Mouse (Mus musculus) layer of hippocampus, adult 8-10 months (tissue): ENCODE measurements around the gene Nubp1. TPM values are rescaled to one million over a fixed set of nuclear protein-coding genes. Genes with fewer than 3 reads are reported as not detected.

Experiments
- DNase-seq, 2 experiments: peaks; one replicate each; pipeline ENCODE4 v3.0.0; 2022; ENCODE audit warnings: low spot score in 2 of 2
- total RNA-seq, 4 experiments: library from RNA; stranded (reverse); gene quantifications; 2 replicates each; pipeline ENCODE4 v1.2.4; 2022

Nubp1 gene
- total RNA-seq, 4 experiments from 2014 or later = 16.8 to 20.7 (median 17.8) TPM

DNA sequence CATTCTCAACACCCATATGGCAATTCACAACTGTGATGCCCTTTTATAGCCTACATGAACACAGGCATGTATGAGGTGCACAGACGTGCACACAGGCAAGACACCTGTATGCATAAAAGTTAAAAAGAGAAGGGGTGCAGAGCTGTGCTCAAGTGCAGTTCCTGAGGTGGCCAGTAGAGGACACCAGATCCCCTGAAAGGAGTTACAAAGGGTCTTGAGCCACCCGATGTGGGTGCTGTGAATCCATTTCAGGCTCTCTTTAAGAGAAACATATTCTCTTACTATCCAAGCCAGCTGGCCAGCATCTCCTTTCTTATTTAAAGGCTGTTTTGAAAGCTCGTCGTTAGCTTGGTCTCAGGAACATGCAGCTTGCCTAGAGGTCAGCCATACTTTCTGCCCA lies 5.1 kb downstream of the Nubp1 start:
- DNase-seq = no peak

DNA sequence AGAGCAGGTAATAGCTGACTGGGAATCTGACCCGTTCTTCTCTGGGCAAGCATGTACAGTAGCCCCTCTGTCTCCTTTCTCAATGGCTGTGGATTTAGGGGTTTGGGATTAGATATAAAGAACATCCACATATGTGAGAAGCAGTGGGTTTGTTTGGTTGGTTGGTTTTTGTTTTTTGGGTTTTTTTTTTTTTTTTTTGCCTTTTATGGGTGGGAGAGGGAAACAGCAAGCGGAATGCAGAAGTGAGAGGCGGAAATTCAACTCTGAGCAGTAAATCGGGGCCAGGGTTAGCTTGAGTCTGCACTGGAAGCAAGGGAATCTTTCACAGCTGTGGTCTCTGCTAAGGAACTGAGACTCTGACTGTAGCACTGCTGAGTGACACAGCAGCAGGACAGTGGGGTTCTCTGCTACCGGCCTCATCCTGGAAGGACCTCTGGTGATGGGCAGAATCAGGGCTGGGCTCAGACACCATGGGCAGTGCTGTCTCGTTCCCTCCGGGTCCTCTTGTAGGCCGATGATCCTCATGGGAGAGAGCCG lies 6.0 kb downstream of the Nubp1 start:
- DNase-seq = no peak

DNA sequence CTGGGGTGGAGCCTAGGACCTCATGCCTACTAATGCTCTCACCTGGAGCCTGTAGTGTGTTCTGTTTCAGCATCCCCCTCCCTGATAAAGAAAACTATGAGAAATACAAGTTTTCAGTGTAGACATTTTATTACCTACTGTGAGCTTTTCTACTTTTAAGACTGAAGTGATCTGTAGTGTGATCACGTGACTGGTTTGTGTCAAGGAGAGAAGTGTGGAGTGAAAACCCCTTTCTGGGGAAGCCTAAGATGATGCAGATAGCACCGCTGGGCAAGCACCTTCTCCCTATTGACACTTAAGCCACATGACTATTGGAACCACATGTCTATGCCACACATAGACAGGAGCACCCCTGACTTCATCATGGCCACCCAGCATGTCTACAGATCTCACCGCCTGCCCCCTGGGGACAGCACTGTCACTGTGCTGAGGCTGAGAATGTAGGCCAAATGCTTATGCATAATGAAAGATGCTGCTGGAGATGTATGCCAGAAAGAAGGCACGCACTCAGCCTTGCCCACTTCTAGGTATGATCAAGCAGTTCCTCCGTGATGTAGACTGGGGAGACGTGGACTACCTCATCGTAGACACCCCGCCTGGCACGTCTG lies 8.8 kb downstream of the Nubp1 start:
- DNase-seq = no peak

DNA sequence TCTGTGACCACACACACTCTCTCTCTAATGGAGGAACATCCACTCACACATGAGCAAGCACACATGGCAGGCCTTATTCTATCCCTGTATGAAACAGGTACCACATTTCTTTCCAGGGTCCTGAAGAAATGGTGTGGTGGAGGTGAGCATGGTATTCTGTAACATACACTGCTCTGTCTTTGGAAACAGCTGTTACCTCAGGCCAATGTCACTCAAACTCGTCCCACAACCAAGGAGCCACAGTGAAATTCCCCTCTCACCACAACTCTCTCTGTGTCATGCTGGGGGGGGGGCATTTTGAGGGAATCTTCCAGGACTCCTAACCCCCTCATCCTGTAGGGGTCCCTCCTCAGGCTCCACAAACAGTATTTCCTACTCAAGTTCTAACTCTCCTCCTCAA lies 20.2 kb downstream of the Nubp1 start:
- DNase-seq = no peak

DNA sequence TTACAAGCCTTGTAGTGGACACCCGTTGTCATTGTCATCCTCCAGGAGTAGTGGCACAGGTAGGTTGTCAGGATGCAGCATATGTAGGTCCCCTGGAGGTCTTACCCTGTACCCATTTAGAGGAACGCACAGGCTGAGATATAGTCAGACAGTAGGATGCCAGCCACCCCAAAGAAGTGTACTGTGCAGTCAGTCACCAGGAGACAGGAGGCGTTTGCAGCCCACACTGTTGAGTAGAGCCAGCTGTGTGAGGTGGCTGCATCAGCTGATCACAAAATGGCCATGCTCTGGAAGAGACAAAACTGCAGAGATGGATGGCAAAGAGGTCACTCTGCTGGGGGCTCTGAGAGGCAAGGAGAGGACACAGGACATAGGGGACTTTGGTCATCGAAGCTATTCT lies 20.6 kb downstream of the Nubp1 start:
- DNase-seq = no peak

DNA sequence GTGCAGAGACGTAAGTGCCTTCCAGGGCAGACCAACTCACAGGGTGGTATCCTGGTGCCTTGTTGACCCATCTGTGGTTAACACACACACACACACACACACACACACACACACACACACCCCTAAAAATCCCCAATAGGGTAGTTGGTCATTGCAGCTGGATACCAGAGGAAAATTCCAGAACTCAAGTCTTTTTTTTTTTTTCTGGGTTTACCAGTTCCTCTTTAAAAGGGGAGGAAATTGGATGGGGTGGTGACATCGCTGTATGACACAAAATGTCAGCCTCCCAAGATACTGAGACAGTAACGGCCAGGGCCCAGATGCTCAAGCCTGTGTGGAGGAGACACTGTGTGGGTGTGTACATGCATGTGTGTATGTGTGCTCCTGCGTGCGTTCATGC lies 21.6 kb downstream of the Nubp1 start:
- DNase-seq = no peak

DNA sequence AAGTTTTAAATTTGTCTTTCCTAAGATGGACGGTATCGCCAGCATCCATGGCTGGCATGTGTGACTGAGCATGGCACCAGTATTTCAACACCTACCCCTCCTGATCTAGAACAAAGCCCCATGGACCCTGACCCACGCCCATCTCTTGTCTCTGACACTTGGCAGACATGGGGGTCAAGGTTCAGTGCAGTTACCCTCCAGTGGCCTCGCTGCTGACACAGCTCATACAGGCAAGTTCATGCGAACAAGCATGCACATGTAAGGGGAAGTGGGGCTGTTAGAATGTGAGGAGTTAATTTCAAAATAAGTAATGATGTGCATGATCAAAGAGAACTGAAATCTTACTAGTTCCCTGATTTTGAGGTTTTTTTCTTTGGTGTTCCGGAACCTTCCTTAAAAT lies 24.4 kb downstream of the Nubp1 start:
- no peak for DNase-seq

DNA sequence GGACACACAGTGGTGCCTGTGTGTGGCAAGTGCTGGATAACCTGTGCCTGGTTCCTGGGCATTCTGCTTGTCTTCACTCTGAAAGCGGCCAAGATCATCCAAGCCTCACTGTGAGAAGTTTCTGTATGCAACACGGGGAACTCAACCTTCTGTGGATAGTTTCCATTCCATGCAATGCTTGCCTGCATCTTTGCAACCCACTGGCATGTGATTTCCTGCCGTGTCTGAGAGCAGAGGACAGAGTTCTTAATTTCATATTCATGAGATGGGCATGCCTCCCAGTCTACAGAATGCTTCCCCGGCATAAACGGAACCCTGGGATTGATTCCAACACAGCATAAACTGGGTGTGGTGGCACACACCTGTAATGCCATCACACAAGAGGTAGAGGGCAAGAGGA lies 26.3 kb downstream of the Nubp1 start:
- no peak for DNase-seq

DNA sequence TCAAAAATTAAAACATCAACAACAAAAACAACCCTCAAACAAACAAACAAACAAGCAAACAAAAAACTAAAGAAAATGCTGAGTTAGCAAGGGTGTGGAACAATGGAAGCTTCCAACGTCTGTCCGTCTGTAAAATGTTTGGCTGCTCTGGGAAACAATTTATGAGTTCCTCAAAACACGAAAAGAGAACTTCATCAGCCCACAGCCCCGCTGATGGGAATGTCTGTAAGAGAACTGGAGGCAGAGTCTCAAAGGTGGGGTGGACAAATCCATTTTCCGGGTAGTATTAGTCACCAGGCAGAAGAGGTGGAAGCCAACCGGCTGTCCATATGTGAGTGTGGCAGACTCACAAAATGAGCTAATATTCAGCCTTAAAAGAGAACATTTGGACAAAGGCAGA lies 29.6 kb downstream of the Nubp1 start:
- DNase-seq = no peak

DNA sequence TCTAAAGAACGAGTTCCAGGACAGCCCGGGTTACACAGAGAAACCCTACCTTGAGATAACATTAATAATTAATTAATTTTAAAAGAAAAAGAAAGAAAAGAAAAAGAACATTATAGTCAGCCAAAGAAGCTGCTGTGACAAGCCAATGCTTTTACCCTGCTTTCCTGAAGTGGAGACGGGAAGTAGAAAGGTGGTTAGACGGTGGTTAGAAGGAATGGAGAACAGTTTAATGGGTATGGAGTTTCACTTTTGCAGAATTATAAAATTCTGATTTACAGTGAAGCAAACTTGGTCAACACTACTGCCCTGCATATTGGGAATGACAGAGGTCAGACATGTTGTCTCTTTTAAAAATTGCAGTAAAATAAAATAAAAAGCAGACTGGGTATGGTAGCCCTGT lies 30.0 kb downstream of the Nubp1 start:
- DNase-seq = no peak

DNA sequence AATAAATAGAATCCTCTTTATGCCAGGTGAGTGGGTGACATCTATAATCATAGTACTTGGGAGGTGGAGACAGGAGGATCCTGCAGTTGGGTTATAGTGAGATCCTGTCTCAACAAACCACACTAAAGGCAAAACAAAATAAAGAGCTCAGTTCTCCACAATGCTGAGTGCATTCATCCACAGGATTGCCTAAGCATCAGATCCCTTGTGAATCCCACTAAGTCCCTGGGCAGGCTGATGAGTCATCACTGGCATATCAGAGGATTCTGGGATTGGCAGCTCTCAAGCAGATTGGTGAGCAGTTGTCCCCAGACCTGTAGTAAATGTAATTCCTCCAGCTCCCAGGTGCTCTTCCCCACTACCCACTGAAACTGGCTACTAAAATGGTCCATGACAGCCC lies 32.0 kb downstream of the Nubp1 start:
- DNase-seq = no peak

DNA sequence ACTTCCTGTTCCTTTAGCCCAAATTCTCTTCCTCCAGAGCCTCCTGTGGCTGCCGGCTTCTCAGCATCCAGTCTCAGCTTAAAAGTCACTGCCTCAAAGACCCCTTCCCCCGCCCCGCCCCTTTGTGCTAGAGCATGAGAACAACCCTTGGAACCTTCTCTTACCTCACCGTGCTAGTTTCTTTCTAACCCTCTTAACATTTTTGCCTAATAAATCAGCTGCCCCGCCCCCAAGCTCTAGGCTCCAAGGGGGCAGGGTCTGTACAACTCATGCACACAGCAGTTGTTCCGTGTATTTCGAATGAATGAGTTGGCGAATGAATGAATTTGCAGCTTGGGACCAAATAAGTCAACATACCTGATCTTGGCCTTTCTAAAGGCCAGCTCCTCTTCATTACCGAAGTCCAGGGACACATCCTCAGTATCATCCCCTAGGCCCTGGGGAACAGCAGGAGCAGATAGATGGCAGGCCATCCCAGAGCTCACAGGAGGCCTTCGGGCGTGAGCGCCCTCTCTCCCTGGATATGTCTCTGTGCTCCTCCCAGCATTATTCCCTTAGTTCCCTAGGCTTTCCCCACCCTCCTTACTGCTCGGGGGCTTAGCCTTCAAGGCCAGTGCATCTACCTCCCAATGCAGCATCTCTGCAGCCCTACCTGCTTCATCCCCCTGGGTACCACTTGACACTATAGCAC lies 35.0 kb downstream of the Nubp1 start:
- no peak for DNase-seq

DNA sequence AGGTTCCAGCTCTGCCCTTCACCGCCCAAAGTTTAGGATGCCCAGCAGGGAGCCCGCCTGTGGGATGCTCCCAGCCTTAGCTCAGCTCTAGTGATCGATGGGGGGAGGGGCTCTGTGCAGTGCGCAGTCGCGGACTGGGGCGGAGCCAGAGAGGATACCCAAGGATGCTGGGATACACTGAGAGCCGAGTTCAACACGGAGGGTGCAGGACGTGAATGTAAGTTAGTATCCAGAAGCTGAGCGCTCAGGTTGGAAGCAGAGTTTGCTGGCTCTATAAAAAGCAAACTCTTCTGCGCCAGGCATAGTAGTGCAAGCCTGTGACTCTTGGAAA lies 35.5 kb downstream of the Nubp1 start, which contains the start of gene Tvp23a:
Tvp23a (minus strand) TSS at position 99 of the 331 bp plus-strand sequence.
- DNase-seq = peak; percentile 85 to 87

DNA sequence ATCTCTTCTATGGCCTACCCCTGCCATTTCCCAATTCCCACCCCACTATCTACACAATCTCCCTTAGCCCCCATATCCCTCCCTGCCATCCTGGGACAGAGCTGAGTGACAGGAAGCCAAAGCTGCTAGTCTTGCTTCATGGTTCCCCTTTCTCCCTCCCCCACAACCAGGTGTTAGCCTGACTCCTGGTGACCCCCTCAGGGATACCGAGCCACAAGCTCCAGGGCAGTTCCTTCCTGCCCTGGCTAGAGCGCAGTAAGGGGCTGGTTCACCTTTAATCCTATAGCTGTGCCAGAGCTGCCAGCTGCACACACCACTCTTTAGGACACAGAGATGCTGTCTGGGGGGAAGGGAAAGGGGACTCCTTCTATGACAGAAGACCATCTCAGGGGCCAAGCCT lies 36.0 kb downstream of the Nubp1 start:
- DNase-seq = no peak

DNA sequence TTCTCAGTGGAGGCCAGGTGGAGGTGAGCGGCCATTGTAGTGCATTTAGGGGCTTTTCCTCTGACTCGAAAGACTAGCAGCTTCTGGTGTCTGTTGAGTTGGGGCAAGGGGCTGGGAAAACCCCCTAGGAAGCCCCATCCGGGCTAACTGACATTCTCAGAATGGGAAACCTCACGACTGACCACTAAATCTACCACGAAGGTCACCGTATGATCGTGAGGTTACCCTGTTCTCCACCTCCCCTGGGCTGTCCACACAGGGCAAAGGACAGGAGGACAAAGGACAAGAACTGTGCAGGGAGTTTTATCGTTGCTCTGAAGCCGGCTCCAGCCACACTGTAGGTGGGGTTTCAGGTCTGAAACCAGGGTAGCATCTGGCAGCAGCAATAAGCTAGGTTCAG lies 37.2 kb downstream of the Nubp1 start:
- DNase-seq = no peak

DNA sequence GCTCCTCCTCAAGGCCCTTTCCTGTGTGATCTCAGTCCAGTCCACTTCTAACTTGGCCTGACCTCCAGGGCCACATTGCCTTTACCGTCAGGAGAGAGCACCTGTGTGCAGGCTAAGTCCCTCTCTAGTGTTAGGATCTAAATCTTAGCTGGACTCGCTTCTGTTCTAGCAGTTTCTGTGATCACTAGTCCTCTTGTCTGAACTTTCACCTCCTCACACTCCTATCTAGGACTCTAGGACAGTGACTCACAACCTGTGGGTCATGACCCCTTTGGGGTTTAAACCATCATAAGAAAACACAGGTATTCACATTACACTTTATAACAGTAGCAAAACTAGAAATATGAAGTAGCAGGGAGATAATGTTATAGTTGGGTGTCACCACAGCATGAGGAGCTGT lies 40.2 kb downstream of the Nubp1 start:
- no peak for DNase-seq

DNA sequence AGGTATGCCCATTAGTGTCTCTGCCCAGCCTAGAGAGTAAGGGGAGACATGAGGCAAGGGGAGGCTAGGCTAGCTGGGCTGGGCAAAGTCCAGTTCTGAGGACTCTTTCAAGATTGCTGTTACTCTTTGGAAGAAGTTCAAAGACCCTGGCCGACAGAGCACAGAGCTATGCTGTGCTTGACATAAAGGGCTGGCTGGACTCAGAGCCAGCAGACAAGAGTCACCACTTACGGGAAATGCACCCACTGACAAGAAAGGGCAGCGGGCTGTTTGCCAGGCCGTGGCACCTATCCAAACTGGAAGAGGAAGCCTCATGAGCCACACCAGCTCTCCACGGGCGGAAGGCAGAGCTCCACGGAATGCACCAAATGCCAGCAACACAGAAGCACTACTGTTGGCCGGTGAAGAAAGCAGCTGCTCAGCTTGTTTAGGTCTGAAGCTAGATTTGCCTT lies 40.7 kb downstream of the Nubp1 start:
- DNase-seq = peak; percentile 55 to 69

DNA sequence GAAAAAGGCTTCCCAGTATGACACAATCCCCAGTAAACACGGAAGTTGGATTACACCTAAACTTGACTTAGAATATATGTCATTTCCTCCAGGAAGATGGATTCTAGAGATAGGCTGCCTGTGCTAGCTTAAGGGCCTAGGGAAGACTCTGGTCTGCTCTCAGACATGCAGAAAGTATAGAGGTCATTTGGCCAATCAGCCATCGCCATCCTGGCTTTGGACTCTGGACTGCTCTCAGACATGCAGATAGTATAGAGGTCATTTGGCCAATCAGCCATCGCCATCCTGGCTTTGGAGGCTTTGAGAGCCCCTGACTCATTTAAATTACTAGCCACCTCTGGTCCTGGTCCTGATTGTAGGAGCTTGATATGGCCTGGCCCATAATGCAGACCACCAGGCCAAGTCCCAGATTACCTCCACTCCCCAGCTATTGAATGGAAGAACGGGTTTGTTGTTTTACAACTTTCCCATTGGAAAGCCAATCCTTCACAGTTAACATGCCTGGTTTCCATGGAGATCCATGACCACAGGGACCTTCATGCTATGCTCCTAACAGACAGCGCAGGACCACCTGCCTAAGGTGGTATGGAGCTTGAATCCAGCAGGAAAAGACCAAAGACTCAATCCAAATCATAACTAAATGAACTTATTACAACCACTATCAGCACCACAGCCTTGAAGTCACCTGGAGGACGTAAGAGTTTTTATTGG lies 42.3 kb downstream of the Nubp1 start:
- DNase-seq = no peak

DNA sequence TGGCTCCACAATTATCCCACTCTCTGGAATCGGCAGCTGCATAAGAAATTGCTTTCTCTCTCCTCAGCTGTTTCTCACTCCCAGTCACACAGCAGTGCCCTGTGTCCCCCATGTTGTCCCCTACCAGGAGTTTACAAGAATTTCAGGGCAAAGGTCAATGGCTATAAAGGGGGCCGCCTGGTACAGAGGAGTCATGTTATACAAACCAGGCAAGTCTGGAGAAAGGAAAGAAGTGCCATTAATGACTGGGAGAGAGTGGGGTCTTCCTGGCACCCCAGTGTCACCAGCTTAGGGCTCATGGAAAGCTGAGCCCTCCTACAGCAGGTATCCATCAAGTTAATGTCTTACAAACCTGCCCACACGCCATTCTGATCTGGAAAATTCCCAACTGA lies 42.8 kb downstream of the Nubp1 start:
- DNase-seq = no peak

DNA sequence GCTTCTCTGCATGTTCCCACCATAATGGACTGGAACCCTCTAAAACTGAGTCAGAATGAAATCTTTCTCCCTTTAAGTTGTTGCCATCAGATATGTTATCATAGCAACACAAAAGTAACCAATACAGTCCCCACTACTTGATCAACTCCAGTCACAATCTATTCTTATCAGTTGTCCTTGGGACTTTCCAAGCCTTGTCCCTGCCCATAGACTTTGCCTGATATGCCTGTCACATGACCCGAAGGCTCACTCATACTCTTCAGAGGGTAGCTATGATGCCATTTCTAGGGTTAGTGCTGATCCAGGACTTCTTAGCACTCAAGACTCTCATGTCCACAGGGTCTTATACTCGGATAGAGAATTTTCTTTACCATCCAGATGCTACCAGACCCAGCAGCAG lies 48.4 kb downstream of the Nubp1 start:
- no peak for DNase-seq

DNA sequence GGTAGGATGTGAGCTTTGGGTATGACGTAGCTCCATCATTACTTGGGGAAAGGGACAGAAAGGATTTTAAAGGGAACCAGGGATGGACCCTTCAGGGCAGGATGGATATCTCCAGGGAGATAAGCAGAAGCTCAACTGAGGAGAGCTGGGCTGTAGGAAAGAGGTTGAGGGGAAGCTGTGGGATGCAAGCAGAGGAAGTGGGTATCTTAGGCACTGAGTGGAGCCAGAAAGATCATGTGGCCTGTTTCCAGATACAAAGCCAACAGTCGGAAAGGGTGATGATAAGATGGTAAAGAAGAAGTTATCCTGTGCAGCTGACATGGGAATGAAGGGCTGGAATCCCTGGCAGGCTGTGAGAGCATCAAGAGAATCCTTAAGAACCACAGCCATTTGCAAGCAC lies 49.4 kb downstream of the Nubp1 start:
- no peak for DNase-seq

DNA sequence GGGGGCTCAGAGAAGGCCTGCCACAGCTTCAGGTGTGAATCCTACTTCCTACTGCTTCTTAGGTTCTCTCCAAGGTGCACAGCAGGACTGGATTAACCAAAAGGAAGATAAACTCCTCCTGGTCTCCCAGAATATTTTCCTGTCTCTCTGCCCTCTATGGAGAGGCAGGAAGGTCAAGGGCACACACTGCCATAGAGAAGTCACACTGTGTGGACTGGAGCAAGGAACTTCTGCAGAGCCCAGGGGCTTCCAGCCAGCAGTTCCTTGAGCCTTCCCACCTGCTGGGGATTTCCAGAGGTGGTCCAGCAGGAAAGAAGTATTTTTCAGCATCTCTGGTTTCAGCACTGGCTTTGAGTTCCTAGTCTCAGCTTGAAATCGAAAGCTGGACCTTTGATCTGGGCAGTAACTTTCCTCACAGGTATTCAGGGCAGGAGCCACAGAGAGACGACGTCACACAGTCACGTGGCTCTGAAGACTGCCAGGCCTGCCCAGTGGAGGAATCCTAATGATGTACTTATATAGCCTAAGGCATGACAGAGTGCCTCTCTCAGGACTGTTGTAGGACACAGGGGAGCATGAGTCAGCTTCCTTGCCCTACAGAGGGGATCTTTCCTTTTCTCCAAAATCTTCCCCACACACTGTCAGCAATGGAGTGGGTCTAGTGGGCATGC lies 53.4 kb downstream of the Nubp1 start:
- DNase-seq = no peak
